Mouse (Mus musculus): Measurements from ENCODE around the gene Mprip.
A peak's percentile ranks its signal among the peaks of the same experiment; 100 is the strongest.
"Not testable (repeated sequence)": the region's sequence is repeated elsewhere in the genome, so short reads cannot be mapped to it uniquely, and the experiment has no call there.

Mprip gene

DNA sequence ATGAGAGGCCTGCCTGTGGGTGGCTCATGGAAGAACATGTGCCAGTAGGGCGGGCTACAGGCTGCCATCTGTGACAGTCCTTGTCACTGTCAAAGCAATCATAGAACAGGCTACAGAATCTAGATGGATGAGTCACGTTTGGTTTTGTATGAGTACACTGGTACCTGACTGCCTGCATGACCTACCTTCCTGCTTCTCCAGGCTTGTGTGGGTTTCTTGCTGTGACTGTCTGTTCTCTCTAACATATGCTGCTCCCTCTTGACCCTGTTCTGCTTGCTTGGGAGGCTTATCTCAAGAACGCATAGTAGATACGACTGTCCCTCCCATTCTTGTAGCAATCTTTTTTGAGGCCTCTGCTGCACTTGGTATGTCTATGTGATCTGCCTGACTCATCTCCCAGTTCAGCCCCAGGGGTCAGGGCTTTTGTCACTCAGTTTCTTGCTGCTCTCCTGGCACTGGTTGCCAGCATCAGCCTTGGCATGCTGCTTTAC, 56.7 kb downstream of the Mprip start:
- DNase-seq: peak; percentile 91

DNA sequence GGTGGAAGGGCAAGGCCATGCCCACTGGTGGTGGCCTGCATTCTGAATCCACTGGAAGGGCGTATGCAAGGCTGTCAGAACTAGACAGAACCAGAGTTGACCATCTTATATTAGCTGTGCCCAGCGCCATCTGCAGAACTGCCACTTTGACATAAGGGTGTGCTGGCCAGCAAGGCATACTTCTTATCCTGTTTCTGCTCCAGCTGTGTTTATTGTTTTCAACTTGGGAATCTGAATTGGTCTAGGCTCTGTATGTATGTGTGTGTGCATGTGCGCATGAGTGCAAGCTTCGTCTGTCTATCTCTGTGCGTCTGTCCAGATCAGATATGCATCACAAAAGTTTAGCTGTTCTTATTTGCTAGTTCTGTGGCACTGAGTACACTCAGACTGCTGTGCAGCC, 58.1 kb downstream of the Mprip start:
- DNase-seq: no peak

DNA sequence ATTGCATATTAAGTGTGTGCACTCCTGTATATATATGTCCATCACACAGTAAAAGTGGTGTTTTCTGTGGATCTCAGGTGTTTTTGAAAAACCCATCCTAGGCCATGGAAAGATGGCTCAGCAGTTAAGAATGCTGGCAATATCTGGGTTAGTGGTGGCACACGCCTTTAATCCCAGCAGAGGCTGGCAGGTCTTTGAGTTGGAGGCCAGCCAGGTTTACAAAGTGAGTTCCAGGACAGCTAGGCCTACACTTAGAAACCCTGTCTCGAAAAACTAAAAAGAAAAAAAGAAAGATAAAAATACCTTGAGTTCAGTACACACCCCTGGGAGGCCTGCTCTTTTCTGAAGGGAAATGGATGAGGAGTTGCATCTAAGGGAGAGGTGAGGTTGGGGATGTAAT, 60.3 kb downstream of the Mprip start:
- DNase-seq: no peak

DNA sequence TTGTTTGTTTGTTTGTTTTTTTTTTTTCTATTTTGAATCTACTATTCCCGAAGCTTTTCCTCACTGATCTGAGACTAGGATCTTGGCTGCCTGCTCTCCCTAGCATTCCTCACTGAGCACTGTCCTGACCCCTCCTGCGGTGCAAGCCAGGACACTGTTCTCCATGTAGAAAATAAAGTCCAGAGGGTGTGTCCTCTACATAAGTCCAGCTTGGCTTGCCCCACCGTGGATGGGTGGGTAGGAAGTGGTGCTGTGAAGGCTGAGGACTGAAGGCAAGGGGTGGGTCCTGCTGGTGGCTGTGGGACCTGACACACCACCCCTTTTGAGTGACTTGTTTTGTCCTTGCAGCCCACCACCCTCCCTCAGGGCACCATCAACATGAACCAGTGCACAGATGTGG, 66.1 kb downstream of the Mprip start:
- DNase-seq: no peak

DNA sequence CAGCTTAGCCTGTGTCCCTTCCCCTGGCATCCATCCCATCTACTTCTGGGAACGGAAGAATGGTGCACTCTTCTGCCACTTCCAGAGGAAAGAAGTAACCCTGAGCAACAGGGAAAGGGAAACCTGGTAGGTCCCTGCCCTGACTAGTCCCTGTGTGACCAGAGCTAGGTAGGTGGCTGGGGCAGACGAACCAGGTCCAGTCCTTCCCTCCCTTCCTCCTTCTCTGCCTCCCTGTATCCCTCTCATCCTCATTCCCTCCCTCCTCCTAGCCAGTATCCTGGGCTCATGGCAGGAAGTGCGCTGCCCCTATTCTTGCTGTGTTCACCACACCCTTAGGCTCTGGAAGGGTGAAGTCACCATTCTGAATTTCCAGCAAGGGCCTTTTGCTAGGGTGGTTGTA, 70.7 kb downstream of the Mprip start:
- no peak for DNase-seq

DNA sequence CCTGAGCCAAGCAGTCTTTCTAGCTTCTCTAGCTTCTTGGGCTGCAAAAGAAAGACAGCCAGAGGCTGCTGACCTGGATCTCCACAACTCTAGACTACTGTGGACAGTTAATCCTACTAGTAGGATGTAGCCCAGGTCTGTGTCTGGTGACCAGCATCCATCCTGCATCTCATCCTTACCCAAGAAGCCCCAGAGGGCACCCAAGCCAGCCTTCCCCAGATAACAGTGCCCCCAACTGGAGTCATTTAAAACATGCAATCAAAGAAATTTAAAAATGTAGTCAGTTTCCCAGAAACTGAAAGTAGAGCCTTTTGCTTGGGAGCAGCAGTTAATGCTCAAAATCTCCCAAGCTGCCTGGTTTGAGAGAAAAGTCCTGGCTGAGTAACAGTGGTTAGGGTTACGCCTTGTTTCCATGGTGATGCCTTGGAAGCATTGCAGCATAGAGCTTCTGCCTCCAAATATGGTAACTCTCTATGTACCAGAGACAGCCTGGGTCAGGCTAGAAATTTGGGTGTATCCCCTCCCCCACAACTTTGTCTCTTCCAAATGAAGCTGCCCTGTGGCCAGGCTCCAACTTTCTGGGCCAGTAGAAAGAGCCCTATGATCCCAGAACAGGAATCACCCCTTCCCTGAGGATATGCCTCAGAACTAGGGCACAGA, 71.4 kb downstream of the Mprip start:
- DNase-seq: peak; percentile 83

DNA sequence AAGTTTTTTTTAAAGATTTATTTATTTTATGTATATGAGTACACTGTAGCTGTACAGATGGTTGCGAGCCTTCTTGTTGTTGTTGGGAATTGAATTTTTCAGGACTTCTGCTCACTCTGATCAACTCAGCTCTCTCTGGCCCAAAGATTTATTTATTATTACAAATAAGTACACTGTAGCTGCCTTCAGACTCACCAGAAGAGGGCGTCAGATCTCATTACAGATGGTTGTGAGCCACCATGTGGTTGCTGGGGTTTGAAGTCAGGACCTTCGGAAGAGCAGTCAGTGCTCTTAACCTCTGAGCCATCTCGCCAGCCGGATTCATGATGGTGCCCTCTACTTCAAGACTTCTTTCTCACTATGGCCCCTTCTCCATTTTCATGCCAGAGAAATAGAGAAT, 72.5 kb downstream of the Mprip start:
- not testable (repeated sequence) for DNase-seq

DNA sequence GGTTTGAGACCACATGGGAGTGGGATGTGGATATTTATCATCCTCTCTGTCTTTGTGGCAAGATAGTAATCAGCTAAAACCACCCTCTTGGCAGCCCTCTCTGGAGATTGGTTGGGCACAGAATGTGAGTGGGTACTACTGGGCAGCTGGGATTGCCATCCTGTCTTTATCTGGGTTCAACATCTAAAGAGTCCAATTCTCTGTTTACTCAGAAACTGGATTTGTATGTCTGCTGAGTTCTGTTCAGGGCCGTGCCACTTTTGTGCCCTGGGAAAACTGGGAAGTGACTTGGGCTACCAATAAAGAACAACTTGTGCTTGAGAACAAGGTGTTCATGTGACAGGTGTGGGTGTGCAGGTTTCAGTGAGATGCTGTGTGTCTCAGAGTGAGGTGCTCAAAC, 73.2 kb downstream of the Mprip start:
- no peak for DNase-seq

DNA sequence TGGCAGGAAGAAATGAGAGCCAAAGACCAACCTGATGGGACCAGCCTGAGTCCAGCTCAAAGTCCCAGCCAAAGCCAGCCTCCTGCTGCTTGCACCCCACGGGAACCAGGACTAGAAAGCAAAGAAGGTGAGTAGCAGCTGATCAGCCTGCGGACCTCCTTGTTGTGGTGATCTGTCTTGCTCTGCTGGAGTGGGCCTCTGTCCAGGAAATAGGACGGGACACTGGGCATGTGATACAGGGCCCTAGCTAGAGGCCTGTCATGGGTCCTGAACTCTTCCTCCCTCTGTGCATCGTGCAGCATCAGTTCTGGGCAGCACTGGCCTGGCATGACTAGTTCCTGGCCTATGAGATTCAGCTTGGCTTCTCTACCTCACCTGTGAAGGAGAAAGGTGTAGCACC, 74.8 kb downstream of the Mprip start:
- not testable (repeated sequence) for DNase-seq

DNA sequence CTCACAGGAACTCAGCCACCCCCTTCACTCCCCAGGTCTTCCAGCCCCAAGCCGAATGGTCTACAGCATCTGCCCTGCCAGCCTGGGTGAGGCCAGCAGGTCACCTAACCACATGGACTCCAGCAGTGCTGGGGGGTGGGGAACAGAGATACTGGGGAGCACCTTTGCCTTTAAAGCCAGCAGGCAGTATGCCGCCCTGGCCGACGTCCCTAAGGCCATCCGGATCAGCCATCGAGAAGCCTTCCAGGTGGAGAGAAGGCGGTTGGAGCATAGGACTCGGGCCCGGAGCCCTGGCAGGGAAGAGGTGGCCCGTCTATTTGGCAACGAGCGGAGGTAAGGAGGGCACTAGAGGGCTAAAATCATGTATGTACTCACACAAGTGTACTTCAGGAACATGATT, 76.1 kb downstream of the Mprip start:
- DNase-seq: no peak

DNA sequence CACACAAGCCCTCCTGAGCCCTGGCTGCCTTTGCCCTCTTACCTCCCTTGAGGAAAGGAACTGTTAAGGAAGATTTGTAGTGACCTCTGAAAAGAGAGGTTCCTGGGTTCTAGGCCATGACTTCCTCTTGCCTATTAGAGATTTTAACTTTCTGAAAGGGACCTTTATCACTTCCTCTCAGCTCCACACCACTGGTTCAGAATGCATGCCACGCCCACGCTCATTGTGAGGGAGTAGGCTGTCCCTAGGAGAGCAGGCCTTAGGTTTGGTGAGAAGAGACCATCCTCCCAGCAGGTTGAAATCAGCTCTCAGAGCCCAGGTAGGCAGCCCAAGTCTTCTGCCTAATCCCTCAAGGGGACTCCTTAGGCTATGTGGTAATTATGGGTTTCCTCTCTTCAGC, 78.9 kb downstream of the Mprip start:
- DNase-seq: no peak

DNA sequence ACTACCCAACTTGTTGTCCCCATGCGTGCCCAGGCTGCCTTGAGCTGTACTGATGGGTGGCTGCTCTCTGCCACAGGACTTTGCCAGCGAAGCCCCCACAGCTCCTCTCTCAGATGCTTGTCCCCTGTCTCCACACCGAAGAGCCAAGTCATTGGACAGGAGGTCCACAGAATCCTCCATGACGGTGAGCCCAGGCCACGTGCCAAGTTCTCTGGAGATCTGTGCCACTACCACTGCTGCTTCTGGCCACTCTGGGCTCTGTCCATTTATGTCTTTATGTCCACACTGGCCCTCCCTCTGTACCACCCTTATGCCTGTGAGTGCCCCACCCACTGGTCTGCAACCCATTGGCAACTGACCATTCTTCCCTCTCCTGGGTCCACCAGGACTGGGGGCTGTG, 80.8 kb downstream of the Mprip start:
- no peak for DNase-seq

DNA sequence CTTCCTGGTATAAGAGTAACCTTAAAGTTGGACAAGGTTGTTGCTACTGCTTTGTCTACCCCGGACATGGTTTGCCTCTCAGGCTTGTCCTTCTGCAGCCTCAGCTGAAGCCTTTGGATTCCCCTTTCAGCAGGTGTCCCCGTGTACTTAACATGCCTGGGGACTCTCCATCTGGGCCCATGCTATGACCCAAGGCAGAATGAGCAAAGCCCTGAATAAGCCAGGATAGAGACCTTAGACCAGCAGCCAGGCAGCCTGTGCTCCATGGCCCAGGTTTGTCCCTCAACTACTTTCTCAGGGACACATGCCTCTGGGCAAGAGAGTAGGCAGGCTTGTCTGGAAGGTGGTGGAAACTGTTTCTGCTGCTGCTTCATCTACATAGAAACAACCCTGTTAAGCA, 82.2 kb downstream of the Mprip start:
- no peak for DNase-seq

DNA sequence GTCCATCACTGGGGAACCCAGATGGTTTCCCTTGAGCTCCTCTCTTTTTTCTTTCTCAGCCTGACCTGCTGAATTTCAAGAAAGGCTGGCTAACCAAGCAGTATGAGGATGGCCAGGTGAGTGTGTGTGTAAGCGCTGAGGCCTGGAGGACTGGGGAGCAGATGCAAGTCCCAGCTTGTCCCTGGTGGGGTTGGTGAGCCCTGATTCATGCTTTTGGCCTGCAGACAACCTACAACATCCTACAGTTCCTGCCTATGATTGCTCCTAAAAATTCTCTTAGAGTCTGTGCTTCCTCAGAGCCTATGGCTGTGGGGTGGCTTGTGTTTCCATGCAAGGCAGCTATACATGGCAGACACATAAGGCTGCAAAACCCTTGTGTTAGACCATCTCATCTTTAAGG, 82.6 kb downstream of the Mprip start:
- DNase-seq: no peak

DNA sequence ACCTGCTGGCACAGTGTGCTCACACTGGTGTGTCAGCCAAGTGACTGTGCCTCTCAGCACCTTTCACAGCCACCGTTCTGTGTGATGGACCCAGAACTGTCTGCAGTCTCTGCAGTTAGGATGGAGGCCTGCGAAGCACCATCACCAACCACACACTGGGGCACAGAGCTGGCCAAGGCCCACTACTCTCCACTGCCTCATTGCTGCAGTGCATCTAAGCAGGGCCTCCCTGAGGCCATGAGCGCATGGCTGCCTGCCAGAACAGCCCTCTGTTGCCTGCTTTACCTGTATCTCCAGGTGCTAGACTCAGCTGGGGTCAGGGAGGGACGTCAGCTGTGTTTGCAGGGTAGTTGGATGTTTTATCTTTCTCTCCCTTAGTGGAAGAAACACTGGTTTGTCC, 83.3 kb downstream of the Mprip start:
- DNase-seq: no peak

DNA sequence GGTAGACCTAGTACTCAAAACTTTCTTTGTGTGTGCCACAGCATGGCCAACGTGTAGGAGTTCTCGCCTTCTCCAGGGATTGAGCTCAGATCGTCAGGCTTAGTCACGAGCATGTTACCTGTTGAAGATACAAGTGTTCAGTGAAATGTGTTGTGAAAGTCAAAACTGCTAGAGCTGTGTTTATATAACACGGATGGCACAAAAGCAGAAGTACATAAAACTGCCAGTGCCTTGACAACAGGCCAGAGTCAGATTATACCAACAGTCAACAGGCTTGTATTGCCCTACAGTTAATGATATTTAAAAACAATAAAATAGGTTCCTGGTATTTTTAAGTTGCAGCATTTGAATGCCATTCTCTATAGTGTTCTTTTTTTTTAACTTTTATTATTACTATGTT, 84.7 kb downstream of the Mprip start:
- no peak for DNase-seq

DNA sequence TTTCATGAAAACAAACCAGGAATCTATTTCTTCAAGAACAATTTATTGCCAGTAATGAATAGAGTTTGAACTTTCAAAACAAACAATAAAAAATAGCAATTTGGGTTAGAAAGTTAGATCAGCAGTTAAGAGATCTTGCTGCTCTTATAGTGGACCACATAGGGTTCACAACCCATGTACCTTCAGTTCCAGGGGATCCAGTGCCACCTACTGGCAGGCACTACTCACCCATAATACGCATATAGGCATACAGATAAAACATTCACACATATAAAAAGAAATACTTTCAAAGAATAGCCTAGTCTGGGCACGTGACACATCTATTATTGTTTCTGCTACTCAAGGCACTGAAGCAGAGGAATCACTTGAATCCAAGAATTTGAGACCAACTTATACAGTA, 85.5 kb downstream of the Mprip start:
- peak; percentile 46 for DNase-seq

DNA sequence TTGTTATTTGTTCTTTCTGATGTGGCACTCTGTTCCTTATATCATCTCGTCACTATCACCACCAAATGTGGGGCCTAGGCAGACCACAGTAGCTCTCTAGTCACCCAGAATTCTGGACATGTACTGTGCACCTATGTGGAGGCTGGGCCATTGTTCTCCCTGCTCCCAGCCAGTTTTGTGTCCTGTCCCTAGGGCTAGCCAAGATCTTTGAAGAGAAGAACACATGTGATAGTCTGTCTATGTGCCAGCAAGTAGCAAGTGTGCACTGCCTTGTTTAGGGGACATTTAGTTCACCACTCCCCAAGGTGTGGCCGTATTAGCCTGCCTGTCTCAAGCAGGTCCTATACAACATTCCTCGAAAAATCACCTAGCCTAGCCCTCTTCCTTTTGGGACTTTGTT, 87.9 kb downstream of the Mprip start:
- DNase-seq: no peak

DNA sequence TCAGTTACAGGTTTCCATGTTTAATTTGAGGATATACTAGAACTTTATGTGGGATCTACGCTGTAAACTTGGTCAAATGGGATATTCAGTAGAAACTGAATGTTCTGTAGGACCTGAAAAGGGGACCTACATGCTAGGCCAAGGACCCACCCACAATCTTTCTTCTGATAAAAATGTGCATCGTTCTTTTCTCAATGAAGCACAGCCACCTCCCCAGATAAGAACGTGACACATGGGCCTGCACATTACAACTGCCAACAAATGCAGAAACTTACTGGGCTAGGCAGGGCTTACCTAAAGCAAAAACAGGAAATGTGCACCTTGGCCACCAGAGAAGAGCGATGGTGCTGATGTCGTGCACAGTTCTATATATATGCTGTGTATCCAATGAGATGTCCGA, 93.4 kb downstream of the Mprip start:
- no peak for DNase-seq

DNA sequence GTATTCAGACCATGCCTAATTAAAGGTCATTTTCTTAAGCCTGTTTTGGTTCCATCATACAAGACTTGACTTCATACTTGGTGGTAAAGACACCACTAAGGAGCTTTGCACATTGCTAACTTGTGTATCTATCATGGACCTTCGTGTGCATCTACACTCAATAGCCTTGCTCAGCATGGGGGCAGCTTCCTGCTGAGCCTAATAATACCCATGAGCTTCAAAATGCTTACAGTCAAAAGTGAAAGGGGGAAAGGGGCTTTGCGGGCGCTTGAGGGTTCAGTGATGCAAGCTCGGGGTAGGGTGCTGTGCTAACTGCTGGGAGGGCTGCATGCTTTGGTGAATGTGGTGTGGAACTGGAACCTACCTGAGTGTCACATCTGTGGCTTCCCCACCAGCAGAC, 95.2 kb downstream of the Mprip start:
- no peak for DNase-seq

DNA sequence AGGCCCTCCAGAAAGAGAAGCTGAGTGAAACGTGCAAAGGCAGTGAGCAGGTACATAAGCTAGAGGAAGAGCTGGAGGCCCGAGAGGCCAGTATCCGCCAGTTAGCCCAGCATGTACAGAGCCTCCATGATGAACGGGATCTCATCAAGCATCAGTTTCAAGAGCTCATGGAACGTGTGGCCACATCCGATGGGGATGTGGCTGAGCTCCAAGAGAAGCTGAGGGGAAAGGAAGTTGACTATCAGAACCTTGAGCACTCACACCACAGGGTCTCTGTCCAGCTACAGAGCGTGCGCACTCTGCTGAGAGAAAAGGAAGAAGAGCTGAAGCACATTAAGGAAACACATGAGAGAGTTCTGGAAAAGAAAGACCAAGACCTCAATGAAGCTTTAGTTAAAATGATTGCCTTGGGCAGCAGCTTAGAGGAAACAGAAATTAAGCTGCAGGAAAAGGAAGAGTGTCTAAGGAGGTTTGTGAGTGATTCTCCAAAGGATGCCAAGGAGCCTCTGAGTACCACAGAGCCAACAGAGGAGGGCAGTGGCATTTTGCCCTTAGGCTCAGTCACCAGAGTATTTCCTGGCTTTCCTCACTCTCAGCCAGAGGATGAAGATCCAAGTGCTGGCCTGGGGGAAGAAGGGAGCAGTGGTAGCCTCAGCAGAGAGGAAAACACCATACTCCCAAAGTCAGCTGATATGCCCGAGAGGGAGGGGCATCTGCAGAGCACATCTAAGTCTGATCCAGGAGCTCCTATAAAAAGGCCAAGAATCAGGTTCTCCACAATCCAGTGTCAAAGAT, 97.3 kb downstream of the Mprip start:
- no peak for DNase-seq

DNA sequence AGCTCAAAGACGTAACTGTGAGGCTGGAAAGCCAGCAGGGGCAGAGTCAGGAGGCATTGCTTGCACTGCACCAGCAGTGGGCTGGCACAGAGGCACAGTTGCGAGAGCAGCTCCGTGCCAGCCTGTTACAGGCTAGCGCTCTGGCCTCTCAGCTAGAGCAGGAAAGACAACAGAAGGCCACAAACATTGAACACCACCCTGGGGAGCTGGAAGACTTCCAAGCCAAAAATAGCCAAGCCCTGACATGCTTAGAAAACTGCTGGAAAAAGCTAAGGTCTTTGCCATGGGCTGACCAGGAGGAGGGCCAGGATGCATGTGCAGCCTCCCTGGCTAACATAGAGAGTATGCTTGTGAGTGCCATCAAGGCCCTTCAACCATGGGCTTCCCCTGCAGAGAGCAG, 98.1 kb downstream of the Mprip start:
- DNase-seq: peak; percentile 83

DNA sequence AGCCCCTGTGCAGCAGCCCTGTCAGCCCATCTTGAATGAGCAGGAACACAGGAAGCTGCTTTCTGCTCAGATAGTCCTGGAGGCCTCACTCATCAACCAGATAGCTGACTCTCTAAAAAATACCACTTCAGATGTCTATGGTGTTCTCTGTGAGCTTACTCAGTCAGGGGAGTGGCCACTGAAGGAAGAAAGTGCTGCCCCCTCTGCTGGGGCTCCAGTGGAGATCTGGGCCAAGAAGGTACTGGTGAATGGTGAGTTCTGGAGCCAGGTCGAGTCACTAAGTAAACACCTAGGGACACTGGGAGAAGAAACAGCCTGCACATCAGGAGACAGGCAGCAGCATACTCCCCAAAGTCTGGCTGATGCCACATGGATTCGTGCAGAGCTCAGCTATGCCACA, 98.5 kb downstream of the Mprip start:
- DNase-seq: no peak

DNA sequence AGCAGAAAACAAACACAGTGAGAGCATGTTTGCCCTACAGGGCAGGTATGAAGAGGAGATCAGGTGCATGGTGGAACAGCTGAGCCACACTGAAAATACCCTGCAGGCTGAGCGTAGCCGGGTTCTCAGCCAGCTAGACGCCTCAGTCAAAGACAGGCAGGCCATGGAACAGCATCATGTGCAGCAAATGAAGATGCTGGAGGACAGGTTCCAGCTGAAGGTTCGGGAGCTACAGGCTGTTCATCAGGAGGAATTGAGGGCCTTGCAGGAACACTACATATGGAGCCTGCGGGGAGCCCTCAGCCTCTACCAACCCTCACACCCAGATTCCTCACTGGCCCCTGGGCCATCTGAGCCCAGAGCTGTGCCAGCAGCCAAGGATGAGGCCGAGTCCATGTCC, 99.7 kb downstream of the Mprip start:
- no peak for DNase-seq

DNA sequence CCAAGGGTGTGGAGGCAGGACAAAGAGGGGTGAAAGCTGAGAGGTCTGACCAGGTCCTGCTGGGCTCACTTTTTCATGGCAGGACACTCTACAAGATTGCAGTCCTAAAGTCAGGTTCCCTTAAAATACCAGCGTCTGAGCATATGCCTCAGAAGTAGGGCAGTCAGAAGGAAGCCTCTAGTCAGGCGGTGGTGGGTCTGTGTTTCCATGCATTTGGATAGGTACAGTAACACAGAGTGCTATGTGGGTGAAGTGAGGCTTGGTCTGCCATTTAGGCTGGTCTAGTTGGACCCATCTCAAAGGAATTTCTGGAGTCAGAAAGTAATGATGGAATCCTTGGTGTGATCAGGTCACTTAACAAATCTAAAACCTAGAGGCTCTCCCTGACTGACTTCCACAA, 108.2 kb downstream of the Mprip start:
- no peak for DNase-seq

Measured in layer of hippocampus, adult 9-11 months (tissue).